Mouse (Mus musculus) neural tube, embryonic 11.5 days (tissue): ENCODE measurements around the gene Wsb1. TPM values are rescaled to one million over a fixed set of nuclear protein-coding genes. Genes with fewer than 3 reads are reported as not detected.
A peak's percentile ranks its signal among the peaks of the same experiment; 100 is the strongest.
"Not testable (repeated sequence)": the region's sequence is repeated elsewhere in the genome, so short reads cannot be mapped to it uniquely, and the experiment has no call there.

Source experiments
- ATAC-seq: fragments of 200-750 bp; cut with Nextera tagmentation; 2 replicates; pipeline ENCODE4 v1.8.0; 2017; ENCODE audit warnings: moderate number of reproducible peaks, mild to moderate bottlenecking, moderate TSS enrichment, moderate library complexity; ENCODE audit not compliant: insufficient read depth, low FRiP score, low TSS enrichment
- DNase-seq: peaks from one replicate; pipeline ENCODE4 v3.0.0-alpha.2; 2015; ENCODE audit warnings: low spot score
- H3K27ac ChIP-seq: fragments of 300-500 bp; sonication (generic); 2 replicates; pipeline ENCODE4 v1.5.1; 2014; ENCODE audit warnings: low read depth, mild to moderate bottlenecking, low read length
- H3K27me3 ChIP-seq: fragments of 300-500 bp; sonication (generic); 2 replicates; pipeline ENCODE4 v1.6.1; 2014; ENCODE audit warnings: mild to moderate bottlenecking, low read length, mixed read lengths; ENCODE audit not compliant: control insufficient read depth, insufficient read depth
- H3K36me3 ChIP-seq: fragments of 300-500 bp; sonication (generic); 2 replicates; pipeline ENCODE4 v1.6.1; 2014; ENCODE audit warnings: mild to moderate bottlenecking, low read length, moderate library complexity, mixed read lengths; ENCODE audit not compliant: control insufficient read depth, insufficient read depth
- H3K4me1 ChIP-seq: fragments of 300-500 bp; sonication (generic); 2 replicates; pipeline ENCODE4 v1.6.1; 2014; ENCODE audit warnings: low read length, mixed read lengths; ENCODE audit not compliant: control insufficient read depth, insufficient read depth
- H3K4me2 ChIP-seq: fragments of 300-500 bp; sonication (generic); 2 replicates; pipeline ENCODE4 v1.6.1; 2014; ENCODE audit warnings: low read depth, mild to moderate bottlenecking, moderate library complexity
- H3K4me3 ChIP-seq: fragments of 300-500 bp; sonication (generic); 2 replicates; pipeline ENCODE4 v1.5.1; 2014; ENCODE audit warnings: low read depth, low read length
- H3K9ac ChIP-seq: fragments of 300-500 bp; sonication (generic); 2 replicates; pipeline ENCODE4 v1.6.1; 2014; ENCODE audit warnings: mild to moderate bottlenecking, low read length
- H3K9me3 ChIP-seq: fragments of 300-500 bp; sonication (generic); 2 replicates; pipeline ENCODE4 v1.6.1; 2016; ENCODE audit warnings: low read length; ENCODE audit not compliant: control insufficient read depth
- WGBS: fragments of 180-500 bp; shearing (Covaris S2); extraction: QIAGEN DNeasy Blood & Tissue Kit; methylation state at CpG from one replicate; pipeline ENCODE4 v1.1.7; 2014; 5-methylcytosine and 5-hydroxymethylcytosine counted together
- polyA plus RNA-seq: library from polyadenylated mRNA; unstranded; fragments of >200 nt; fragmentation: Nextera tagmentation; extraction: Ambion mirVana; gene quantifications from 2 replicates; pipeline ENCODE4 v1.2.1, GENCODE M21; 2014

Gene Wsb1
- 448 and 486 TPM in 2 replicates for polyA plus RNA-seq

GRCm38 (mm10) chr11:79254391-79255098, at the start of gene Wsb1:
TSS of gene Wsb1 (minus strand) at chr11:79254671.
- Histone ChIP-seq H3K4me3 (peak within 1 kb of the TSS; percentile 97), H3K9ac (peak within 1 kb of the TSS; percentile 98), H3K36me3 (peaks cover 7% of the 10 kb centered on the region), H3K27ac (peak within 1 kb of the TSS; percentile 97), H3K9me3 (no peaks in the 10 kb centered on the region), H3K27me3 (no peaks in the 10 kb centered on the region), H3K4me2 (peak within 1 kb of the TSS; percentile 90), H3K4me1 (peaks cover 7% of the 10 kb centered on the region)
- WGBS, result 2% methylated on average over 50 of the region's 50 CpGs
- ATAC-seq, result peak; percentile 96
- DNase-seq, result peak; percentile 95

DNA sequence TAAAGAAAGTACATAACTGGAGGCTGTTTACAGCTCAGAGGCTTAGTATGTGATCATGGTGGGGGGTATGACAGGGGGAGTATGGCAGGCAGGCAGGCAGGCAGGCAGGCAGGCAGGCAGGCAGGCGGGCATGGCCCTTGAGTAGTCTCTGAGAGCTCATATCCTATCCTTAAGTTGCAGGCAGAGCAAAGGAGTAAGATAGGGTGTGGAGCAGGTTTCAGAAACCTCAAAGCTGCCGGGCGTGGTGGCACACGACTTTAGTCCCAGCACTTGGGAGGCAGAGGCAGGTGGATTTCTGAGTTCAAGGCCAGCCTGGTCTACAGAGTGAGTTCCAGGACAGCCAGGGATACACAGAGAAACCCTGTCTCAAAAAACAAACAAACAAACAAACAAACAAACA, 49.8 kb upstream of the Wsb1 start:
- 93% methylated on average over 4 of the region's 4 CpGs for WGBS
- not testable (repeated sequence) for DNase-seq, ATAC-seq, H3K36me3 ChIP-seq, H3K27me3 ChIP-seq, H3K4me2 ChIP-seq, H3K4me1 ChIP-seq, H3K9me3 ChIP-seq, H3K9ac ChIP-seq, H3K4me3 ChIP-seq, H3K27ac ChIP-seq

- WGBS, result 91% methylated on average over 6 of the region's 6 CpGs
- H3K4me3 ChIP-seq, result no peak overlapping the region
Measured at GRCm38 (mm10) chr11:79303109-79303508, 48.6 kb upstream of the Wsb1 start.

GRCm38 (mm10) chr11:79299719-79300431, 45.4 kb upstream of the Wsb1 start:
- DNase-seq, result no peak
- Histone ChIP-seq H3K4me1 (no peaks in the 10 kb centered on the region), H3K27ac (no peak overlapping the region), H3K9ac (no peak overlapping the region), H3K36me3 (no peaks in the 10 kb centered on the region), H3K4me3 (no peak overlapping the region), H3K27me3 (no peaks in the 10 kb centered on the region), H3K9me3 (no peaks in the 10 kb centered on the region), H3K4me2 (no peak overlapping the region)
- ATAC-seq, result no peak
- WGBS, result 75% methylated on average over 9 of the region's 9 CpGs

More at GRCm38 (mm10) chr11:79303109-79303508, 48.6 kb upstream of the Wsb1 start:
- Histone ChIP-seq H3K9me3 (no peaks in the 10 kb centered on the region), H3K9ac (no peak overlapping the region), H3K27me3 (no peaks in the 10 kb centered on the region), H3K36me3 (no peaks in the 10 kb centered on the region), H3K4me2 (no peak overlapping the region), H3K4me1 (peaks cover 3% of the 10 kb centered on the region; the same call in 1 of the 2 replicates), H3K27ac (no peak overlapping the region)
- ATAC-seq (no peak), DNase-seq (no peak)

GRCm38 (mm10) chr11:79296856-79297491, 42.5 kb upstream of the Wsb1 start, which contains the start of gene Gm9964:
TSS of gene Gm9964 (minus strand) at chr11:79296906.
- Histone ChIP-seq H3K4me3 (no peak within 1 kb of the TSS), H3K4me2 (no peak within 1 kb of the TSS), H3K36me3 (no peaks in the 10 kb centered on the region), H3K9me3 (no peaks in the 10 kb centered on the region), H3K4me1 (no peaks in the 10 kb centered on the region), H3K27me3 (no peaks in the 10 kb centered on the region), H3K27ac (no peak within 1 kb of the TSS), H3K9ac (no peak within 1 kb of the TSS)
- 71% methylated on average over 5 of the region's 5 CpGs for WGBS
- DNase-seq, result no peak
- no peak for ATAC-seq

DNA sequence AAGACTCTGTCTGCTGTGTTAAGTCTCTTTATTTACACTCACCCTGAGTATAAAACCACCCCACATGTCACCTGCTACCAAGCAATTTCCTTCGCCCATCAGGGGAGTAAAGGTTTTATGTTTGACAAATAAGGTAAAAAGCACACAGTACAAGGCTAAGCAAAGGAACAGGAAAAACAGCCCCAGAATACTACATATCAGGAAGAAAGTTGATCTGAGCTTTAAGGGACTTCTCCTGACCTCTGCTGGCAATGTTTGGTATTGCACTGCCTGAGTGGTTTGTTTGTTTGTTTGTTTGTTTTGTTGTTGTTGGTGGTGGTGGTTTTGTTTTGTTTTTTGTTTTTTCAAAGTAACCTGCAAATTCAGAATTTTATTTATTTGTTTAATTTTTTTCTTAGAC, 41.7 kb upstream of the Wsb1 start:
- Histone ChIP-seq H3K4me3 (no peak overlapping the region), H3K36me3 (no peaks in the 10 kb centered on the region), H3K27me3 (no peaks in the 10 kb centered on the region), H3K4me2 (no peak overlapping the region), H3K9ac (no peak overlapping the region), H3K27ac (no peak overlapping the region), H3K4me1 (no peaks in the 10 kb centered on the region), H3K9me3 (no peaks in the 10 kb centered on the region)
- DNase-seq (peak; percentile 53), ATAC-seq (no peak)
- 50% methylated on average over 1 of the region's 1 CpGs for WGBS

DNA sequence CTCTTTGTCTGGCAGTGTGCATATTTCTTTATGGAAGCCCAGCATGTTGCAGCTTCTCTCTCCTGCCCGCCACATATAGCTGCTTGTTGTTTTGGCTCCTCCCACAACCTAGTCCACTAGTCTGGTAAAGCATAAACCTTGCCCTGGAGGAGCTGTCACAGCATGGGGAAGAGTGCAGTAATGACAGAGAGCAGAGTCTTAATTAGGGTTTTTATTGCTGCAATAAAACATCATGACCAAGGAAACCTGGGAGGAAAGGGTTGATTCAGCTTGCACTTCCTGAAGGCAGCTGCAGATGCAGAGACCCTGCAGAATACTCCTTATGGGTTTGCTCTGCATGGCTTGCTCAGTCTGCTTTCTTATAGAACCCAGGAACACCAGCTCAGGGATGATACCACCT, 39.5 kb upstream of the Wsb1 start:
- DNase-seq (no peak), ATAC-seq (no peak)
- Histone ChIP-seq H3K27me3 (no peaks in the 10 kb centered on the region), H3K9me3 (no peaks in the 10 kb centered on the region), H3K36me3 (no peaks in the 10 kb centered on the region), H3K4me3 (no peak overlapping the region), H3K27ac (no peak overlapping the region), H3K4me2 (no peak overlapping the region), H3K4me1 (no peaks in the 10 kb centered on the region), H3K9ac (no peak overlapping the region)
- WGBS, result 29% methylated on average over 1 of the region's 1 CpGs

DNA sequence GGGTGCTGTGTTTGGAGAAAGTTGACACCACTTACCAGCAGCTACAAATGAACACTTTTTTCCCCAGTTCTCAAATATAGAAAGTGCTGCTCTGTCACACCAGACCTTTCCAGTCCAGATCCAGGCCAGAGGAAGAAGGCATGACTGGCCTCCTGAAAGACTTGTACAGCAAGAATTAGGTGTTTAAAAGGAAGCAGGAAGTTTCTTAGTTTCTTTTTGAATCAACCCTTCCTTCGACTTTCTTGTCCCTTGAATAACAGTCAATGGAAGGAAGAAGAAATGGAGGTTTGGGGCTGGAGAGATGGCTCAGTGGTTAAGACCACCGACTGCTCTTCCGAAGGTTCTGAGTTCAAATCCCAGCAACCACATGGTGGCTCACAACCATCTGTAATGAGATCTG, 38.6 kb upstream of the Wsb1 start:
- Histone ChIP-seq H3K4me2 (no peak overlapping the region), H3K4me3 (no peak overlapping the region), H3K9ac (no peak overlapping the region), H3K27ac (no peak overlapping the region), H3K9me3 (no peaks in the 10 kb centered on the region), H3K27me3 (no peaks in the 10 kb centered on the region), H3K4me1 (no peaks in the 10 kb centered on the region), H3K36me3 (no peaks in the 10 kb centered on the region)
- no peak for ATAC-seq
- DNase-seq, result no peak
- 89% methylated on average over 3 of the region's 3 CpGs for WGBS
